Mouse (Mus musculus): ENCODE measurements at regions not wholly inside any gene's neighbourhood (a gene's known extent, or its start where the extent isn't known, plus 50 kb on each side); places are given as distances from the start of the nearest gene placed in this dataset.

DNA sequence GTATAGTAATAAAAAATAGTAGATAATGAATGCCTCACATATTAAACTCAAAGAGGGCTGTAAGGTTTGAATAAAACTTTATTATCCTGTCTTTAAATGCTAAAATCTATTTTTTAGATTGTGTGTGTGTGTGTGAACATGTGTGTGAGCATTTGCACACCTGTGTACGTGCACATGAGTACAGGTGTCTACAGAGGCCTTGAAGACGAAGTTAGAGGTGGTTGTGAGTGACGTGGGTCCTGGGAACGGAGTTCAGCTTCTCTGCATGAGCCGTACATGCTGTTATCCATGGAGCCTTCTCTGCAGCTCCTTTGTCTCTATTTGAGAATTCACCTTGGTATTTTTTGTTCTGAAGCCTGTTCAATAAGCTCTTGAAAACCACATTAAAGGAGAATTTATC lies 129.8 kb upstream of the Hmgn3 start:
- no peak for DNase-seq (ENCODE audit: low read depth, low spot score)

DNA sequence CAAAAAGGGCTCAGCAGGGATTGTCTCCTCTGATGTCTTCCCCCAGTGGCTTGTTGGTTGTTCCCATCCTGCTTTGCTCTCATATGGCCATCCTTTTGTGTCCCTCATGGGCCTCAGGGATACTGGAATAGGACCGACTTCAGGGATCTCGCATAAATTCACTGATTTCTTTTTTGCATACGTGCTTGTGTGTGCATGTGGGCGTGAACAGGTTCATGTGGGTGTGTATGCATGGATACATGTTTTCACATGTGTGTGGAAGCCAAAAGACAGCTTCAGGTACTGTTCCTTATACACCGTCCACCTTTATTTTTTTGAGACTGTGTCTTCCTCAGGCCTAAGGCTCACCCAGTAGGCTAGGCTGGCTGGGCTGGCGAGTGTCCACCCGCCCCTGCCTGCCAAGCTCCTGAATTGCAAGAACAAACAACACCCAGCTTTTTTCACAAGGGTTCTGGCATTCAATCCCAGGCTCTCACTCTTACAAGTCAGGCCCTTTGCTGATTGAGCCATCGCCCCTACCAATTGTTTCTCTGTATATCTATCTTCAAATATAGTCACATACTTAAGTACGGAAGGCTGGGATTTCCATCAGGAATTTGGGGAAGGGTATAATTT lies 127.0 kb upstream of the Hmgn3 start:
- DNase-seq (ENCODE audit: low read depth, low spot score) = no peak

DNA sequence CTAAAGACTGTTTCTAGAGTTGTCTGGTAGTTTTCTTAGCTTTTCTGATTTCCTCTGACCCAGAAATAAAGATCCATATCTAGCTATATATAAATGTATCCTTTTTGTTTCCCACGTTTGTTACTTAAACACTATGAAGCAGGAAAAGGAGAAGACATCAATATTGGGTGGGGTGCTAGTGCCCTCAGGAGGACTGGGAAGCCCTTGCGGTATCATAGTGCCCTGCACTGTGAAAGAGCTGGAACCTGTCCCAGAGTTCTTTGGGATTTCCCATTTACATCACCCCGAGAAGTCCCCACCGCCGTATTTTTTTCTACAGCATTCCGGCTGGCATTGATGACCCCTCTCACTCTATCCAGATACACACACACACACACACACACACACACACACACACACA lies 119.3 kb upstream of the Hmgn3 start:
- no peak for DNase-seq (ENCODE audit: low read depth, low spot score)

GRCm38 (mm10) chr9:83259511-83259910 lies 113.0 kb upstream of the Hmgn3 start:
- DNase-seq (ENCODE audit: low read depth, low spot score) = no peak

GRCm38 (mm10) chr9:83258986-83259385 lies 112.5 kb upstream of the Hmgn3 start:
- DNase-seq (ENCODE audit: low read depth, low spot score) = no peak

DNA sequence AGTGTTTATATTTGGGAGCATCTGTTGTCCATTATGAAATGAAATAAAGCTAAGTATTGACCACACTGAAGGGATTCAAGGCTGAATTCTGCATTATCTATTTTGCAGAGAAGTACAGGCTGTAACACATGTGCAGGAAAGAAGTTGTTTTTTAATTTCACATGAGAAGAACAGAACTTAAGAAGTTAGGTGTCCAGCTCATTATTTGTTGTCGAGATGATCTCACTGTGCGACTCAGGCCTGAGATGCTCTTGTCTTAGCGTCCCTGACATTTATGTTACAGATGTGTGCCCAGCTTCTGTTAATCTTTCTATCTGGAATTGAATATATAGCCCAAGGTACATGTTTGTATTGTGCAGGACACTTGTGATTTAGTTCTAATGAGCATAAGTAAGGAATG lies 112.0 kb upstream of the Hmgn3 start:
- no peak for DNase-seq (ENCODE audit: low read depth, low spot score)

DNA sequence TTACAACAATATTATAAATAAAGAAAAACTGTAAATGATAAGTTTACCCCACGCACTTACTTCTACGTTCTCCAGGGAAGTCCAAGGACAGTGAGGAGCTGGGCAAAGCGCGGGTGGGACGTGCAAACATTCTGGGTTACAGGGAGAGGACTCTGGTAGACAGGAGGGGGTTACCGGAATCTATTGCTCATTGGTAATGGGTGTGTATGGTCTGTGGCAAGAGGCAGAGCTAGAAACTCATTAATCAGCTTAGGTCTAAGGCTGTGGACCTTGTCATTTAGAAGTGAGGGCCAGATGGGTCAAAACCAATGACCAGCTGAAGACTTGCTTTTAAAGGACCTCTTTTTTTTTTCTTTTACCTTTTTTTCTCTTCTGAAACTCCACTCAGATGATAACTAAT lies 107.9 kb upstream of the Hmgn3 start:
- no peak for DNase-seq (ENCODE audit: low read depth, low spot score)

DNA sequence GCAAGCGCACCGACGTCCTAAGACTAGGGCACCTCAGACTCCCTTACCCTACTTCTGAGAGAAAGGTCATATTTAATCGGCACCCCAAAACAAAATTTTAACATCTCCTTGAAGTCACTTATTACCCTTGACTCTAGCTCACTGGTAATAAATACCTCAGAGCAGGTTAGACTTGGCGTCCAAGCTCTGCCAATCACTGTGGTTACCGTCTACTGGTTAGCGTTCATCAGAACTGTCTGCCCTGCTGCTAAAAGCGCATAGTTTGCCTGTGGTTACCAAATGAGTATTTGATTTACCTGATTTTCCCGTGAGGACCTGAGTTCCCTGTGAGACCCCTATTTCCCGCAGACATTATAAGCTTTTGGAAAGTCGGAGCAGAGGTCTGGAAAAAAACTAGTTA lies 107.3 kb upstream of the Hmgn3 start:
- no peak for DNase-seq (ENCODE audit: low read depth, low spot score)

- no peak for DNase-seq (ENCODE audit: low read depth, low spot score)
Observed at GRCm38 (mm10) chr9:83251793-83252192, 105.3 kb upstream of the Hmgn3 start.

DNA sequence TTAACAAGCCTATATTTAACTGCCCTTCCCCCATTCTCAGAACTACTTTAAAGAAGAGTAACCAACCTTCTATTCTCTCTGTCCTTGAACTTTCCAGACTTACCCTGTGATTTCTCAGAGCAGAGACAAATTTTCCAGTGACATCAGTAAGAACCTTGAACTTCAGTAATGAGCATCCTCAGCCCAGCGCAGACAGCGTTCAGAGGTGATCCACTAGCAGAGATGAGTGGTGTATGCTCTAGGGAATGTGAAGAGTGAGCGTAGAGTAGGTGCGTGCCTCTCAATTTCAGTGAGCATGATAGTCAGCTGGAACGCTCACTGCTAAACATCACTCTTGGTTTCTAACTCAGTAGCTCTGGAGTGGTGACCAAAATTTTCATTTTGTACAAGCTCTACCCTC lies 103.4 kb upstream of the Hmgn3 start:
- DNase-seq (ENCODE audit: low read depth, low spot score) = no peak

DNA sequence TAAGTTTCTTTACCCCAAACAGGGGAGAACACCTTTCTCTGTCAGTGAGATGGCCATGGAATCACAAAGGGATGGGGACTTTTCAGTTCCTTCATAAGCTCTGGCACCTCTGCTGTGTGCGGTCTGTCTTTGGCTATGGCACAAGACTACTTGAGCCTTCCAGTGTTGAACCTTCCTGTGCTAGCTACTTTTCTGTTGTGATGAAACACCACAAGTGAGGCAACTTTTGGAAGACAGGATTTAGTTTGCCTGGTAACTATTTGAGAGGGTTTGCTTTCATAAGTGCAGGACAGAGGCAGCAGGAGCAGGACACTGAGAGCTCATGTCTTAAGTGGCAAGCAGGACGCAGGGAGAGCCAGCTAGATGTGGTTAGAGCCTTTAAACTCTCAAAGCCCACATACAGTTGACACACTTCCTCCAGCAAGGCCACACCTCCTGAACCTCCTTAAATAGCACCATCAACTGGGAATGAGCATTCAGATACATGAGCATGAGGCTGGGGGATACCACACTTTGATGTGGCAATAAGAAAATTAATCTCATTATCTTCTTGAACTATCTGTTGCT lies 101.8 kb upstream of the Hmgn3 start:
- DNase-seq (ENCODE audit: low read depth, low spot score) = no peak

DNA sequence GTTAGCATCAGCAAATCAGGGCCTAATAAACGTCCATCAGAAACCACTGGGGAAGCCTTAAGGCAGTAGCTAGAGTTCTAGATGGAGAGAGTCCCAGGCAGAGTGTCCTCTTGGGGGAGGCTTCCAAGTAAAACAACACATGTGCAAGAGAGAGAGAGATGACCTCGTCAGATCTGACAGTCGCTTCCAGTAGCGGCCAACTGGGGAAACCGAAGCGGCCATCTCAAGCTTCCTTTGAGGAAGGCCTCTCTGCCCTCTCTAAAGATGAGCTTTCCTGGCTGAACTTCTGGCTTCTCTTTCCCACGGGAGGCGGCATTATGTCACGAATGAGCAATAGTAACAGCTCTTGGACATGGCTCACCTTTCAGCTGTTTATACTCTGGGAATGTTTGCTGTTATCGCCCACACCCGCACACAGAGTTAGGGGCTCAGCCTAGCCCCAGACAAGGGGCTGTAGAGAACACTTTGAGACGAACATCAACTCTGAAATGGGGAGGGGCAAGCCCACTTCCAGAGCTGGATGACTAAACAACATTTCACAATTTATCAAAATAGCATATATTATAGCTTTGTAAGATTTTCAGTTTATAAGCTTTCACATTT lies 100.7 kb upstream of the Hmgn3 start:
- DNase-seq (ENCODE audit: low read depth, low spot score) = no peak

DNA sequence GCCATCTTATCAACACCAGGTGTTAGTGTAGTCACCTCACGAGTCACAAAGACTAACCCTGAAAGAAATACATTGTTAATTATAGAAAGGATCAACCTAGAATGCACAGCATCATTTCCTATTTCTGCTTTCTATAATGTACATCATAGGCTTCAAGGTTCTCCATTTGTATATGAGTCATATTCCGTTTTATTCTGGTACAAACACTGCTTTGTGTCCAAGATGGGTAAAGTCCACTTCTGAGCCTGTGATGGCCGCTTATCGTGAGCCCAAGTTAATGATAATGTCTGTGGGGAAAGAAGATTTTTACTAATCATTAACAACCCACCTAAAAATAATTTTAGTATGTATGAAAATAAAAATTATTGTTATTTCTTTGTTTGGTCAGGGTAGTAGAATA lies 94.6 kb upstream of the Hmgn3 start:
- no peak for DNase-seq (ENCODE audit: low read depth, low spot score)

GRCm38 (mm10) chr9:83239097-83239496 lies 92.6 kb upstream of the Hmgn3 start:
- DNase-seq (ENCODE audit: low read depth, low spot score) = no peak

DNA sequence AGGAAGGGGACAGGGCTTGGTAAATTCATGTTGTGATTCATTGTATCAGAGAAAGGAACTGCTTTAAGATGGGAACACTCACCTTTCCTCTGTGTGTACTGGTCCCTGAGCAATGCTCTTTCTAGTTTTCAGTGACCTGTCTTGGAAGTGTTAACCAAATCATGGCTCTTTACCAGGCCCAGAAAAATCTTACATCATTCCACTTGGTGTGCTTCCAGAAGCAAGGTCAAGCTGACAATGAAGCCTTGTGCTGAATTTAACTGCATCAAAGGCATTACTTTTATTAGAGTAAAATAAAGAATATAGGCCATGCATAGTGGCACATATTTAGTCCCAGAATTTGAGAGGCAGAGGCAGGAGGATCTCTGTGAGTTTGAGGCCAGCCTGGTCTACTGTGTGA lies 75.4 kb upstream of the Hmgn3 start:
- no peak for DNase-seq (ENCODE audit: low read depth, low spot score)

- DNase-seq (ENCODE audit: low read depth, low spot score) = no peak
Observed at GRCm38 (mm10) chr9:83202583-83202982, 56.1 kb upstream of the Hmgn3 start.

- no peak for DNase-seq (ENCODE audit: low read depth, low spot score)
Observed at GRCm38 (mm10) chr9:83199771-83200170, 53.3 kb upstream of the Hmgn3 start.

GRCm38 (mm10) chr9:83199176-83199575 lies 52.7 kb upstream of the Hmgn3 start:
- no peak for DNase-seq (ENCODE audit: low read depth, low spot score)

DNA sequence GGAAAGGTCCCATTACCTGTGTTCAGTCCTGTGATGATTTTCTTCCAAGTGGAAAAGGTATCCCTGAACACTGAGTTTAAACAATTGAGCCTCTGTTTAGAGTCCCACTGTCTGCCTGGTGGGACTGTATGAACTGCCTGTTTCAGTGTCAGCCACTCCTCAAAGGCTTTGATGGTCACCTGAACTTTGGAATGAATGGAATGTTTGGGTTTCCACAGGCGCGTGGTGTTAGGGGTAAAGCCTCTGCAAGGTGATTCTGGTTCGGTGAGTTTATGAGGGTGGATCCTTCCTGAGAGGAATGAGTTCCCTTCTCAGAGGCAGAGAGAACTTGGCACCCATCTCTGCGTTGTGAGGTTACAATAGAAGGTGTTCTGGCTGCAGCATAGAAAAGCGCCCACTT lies 50.5 kb upstream of the Hmgn3 start:
- no peak for DNase-seq (ENCODE audit: low read depth, low spot score)
